Mouse (Mus musculus): ENCODE results near the gene Hspb11.

- no peak for TF ChIP-seq GATA1 (IDR thresholded peaks at IDR 0.05; ENCODE audit: borderline replicate concordance, low read length)
- no peak for TF ChIP-seq FLI1 (IDR thresholded peaks at IDR 0.05; ENCODE audit: low read length)
These were observed 60.5 kb downstream of the Hspb11 start, which contains the start of gene Yipf1 for GRCm38 (mm10) chr4:107313690-107314478.

All from megakaryocyte, embryonic 14.5 days (primary cell).